Mouse (Mus musculus): ENCODE measurements around the gene Frat2. TPM values are rescaled to one million over a fixed set of nuclear protein-coding genes. Genes with fewer than 3 reads are reported as not detected.

The Frat2 gene
- polyA plus RNA-seq, 1 experiment = 7.5 TPM

Other genes with a start within 250 kb of the Frat2 start
- gene Slit1, start 104.5 kb downstream of the Frat2 start, polyA plus RNA-seq (2012; rRNA removed) = 18.7 and 28.3 TPM in 2 replicates
- gene Arhgap19, start 46.1 kb downstream of the Frat2 start, polyA plus RNA-seq (2012; rRNA removed) = 3.5 and 3.8 TPM in 2 replicates
- gene Frat1, start 18.2 kb downstream of the Frat2 start, polyA plus RNA-seq (2012; rRNA removed) = 10.8 and 11.1 TPM in 2 replicates
- gene Rrp12, start 48.0 kb upstream of the Frat2 start, polyA plus RNA-seq (2012; rRNA removed) = 17.0 and 19.0 TPM in 2 replicates
- 727 and 788 TPM in 2 replicates for gene Pgam1, start 63.8 kb upstream of the Frat2 start, polyA plus RNA-seq (2012; rRNA removed)
- 25.1 and 28.0 TPM in 2 replicates for gene Exosc1, start 85.3 kb upstream of the Frat2 start, polyA plus RNA-seq (2012; rRNA removed)
- 65.3 and 66.1 TPM in 2 replicates for gene Zdhhc16, start 85.3 kb upstream of the Frat2 start, polyA plus RNA-seq (2012; rRNA removed)
- gene Mms19, start 133.0 kb upstream of the Frat2 start, polyA plus RNA-seq (2012; rRNA removed) = 56.3 and 61.7 TPM in 2 replicates
- 21.6 and 21.9 TPM in 2 replicates for gene Ubtd1, start 133.6 kb upstream of the Frat2 start, polyA plus RNA-seq (2012; rRNA removed)
- gene Ankrd2, start 187.9 kb upstream of the Frat2 start, polyA plus RNA-seq (2012; rRNA removed) = 0.16 and 0.55 TPM in 2 replicates
- 1.5 and 2.0 TPM in 2 replicates for gene Hoga1, start 197.5 kb upstream of the Frat2 start, polyA plus RNA-seq (2012; rRNA removed)
- gene 4933411K16Rik, start 204.1 kb upstream of the Frat2 start, polyA plus RNA-seq (2012; rRNA removed) = 0.08 and 0.14 TPM in 2 replicates
- 87.9 and 94.1 TPM in 2 replicates for gene Morn4, start 238.2 kb upstream of the Frat2 start, polyA plus RNA-seq (2012; rRNA removed)
- gene Pi4k2a, start 242.3 kb upstream of the Frat2 start, polyA plus RNA-seq (2012; rRNA removed) = 46.8 and 51.4 TPM in 2 replicates

All from frontal cortex, adult 2 months (tissue).